Mouse (Mus musculus): ENCODE results near the gene Gm527. TPM values are rescaled to one million over a fixed set of nuclear protein-coding genes. Genes with fewer than 3 reads are reported as not detected.

Gene Gm527
- polyA plus RNA-seq, 1 experiment from 2014 or later: 5.0 TPM

DNA sequence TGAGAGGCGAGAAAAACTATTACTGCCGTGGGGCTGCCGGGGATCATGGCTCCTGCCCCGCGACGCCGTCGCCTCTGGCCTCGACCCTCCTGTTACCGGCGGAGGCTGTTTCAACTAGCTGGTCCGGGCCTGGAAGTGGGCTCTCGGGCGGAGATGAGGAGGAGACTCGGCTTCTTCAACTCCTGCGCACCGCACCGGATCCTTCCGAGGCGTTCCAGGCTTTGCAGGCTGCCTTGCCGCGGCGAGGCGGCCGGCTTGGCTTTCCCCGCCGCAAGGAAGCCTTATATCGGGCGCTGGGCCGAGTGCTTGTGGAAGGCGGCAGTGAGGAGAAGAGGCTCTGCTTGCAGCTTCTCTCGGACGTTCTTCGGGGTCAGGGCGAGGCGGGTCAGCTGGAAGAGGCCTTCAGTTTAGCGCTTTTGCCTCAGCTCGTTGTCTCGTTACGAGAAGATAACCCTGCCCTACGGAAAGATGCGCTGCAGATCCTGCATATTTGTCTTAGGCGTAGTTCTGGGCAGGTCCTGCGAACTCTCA, 48.5 kb downstream of the Gm527 start:
- peak overlapping the region; percentile 95 for H3K4me2 ChIP-seq
- peak; percentile 48 for ATAC-seq (ENCODE audit: low FRiP score)
- H3K9me3 ChIP-seq (replicated peaks): no peaks in the 10 kb centered on the region
- H3K27me3 ChIP-seq (replicated peaks): no peaks in the 10 kb centered on the region
- H3K36me3 ChIP-seq: no peaks in the 10 kb centered on the region
- H3K4me3 ChIP-seq (replicated peaks): peak overlapping the region; percentile 70
- peak overlapping the region; percentile 91 for H3K27ac ChIP-seq (replicated peaks)
- under 1% methylated on average over 44 of the region's 44 CpGs for WGBS
- H3K4me1 ChIP-seq: peaks cover 52% of the 10 kb centered on the region
- peak overlapping the region; percentile 69 for H3K9ac ChIP-seq (replicated peaks)

DNA sequence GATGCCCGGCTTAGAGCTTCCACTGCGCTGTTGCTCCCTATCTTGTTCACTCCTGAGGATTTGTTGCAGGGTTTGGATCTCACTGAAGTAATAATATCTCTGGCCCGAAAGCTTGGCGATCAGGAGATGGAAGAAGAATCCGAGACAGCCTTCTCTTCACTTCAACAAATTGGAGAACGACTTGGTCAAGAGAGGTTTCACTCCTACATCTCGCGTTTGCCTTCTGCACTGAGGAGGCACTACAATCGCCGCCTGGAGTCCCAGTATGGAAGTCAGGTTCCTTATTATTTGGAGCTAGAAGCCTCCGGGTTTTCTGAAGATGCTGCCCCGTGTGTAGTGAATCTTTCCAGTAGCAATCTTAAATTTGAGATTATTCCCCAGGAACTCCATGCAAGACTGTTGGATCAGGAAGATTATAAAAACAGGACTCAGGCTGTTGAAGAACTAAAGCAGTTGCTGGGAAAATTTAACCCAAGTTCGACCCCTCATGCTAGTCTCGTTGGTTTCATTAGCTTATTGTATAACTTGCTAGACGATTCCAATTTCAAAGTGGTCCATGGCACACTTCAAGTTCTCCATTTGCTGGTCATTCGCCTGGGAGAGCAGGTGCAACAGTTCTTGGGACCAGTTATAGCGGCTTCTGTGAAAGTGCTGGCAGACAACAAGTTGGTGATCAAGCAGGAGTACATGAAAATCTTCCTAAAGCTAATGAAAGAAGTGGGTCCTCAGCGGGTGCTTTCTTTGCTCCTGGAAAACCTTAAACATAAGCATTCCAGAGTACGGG, 49.1 kb downstream of the Gm527 start:
- H3K9me3 ChIP-seq (replicated peaks): no peaks in the 10 kb centered on the region
- peak overlapping the region; percentile 95 for H3K4me2 ChIP-seq
- H3K4me3 ChIP-seq (replicated peaks): peak overlapping the region; percentile 70
- H3K27me3 ChIP-seq (replicated peaks): no peaks in the 10 kb centered on the region
- H3K9ac ChIP-seq (replicated peaks): peak overlapping the region; percentile 69
- 4% methylated on average over 19 of the region's 19 CpGs for WGBS
- H3K36me3 ChIP-seq: no peaks in the 10 kb centered on the region
- H3K4me1 ChIP-seq: peaks cover 57% of the 10 kb centered on the region
- no peak for ATAC-seq (ENCODE audit: low FRiP score)
- H3K27ac ChIP-seq (replicated peaks): peak overlapping the region; percentile 91

DNA sequence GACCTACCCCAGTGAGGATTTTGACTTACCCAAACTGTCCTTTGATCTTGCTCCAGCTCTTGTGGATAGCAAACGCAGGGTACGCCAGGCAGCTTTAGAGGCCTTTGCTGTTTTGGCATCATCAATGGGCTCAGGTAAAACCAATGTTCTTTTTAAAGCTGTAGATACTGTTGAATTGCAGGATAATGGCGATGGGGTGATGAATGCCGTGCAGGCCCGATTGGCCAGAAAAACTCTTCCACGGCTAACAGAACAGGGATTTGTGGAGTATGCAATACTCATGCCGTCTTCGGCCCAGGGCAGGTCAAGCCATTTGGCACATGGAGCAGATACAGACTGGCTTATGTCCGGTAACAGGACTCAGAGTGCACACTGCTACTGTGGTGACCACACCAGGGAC, 49.8 kb downstream of the Gm527 start:
- Histone ChIP-seq H3K27ac (replicated peaks) (no peak overlapping the region), H3K36me3 (no peaks in the 10 kb centered on the region), H3K9ac (replicated peaks) (peak overlapping the region; percentile 69), H3K27me3 (replicated peaks) (no peaks in the 10 kb centered on the region), H3K4me1 (peaks cover 62% of the 10 kb centered on the region), H3K4me2 (peak overlapping the region; percentile 95), H3K4me3 (replicated peaks) (peak overlapping the region; percentile 70), H3K9me3 (replicated peaks) (no peaks in the 10 kb centered on the region)
- 1% methylated on average over 9 of the region's 9 CpGs for WGBS
- no peak for ATAC-seq (ENCODE audit: low FRiP score)

DNA sequence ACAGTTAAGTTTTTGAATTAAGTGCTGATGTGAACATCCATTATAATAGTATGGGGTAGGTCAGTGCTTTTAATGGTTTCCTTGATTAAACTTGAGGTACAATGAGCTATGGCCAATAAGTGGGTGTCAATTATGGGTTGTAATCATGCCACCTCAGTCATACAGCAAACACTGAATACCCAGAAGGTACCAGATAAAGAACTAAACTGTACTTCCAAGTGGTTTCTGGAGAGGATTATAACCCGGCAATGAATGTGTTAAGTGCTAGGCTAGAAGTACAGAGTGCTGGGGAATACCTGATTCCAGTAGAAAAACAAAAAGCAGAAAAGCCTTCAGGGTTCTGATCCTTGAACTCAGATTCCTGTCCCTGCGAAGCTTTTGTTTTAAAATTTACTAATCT, 50.4 kb downstream of the Gm527 start:
- H3K4me3 ChIP-seq (replicated peaks): peak overlapping the region; percentile 70
- no peaks in the 10 kb centered on the region for H3K9me3 ChIP-seq (replicated peaks)
- H3K36me3 ChIP-seq: no peaks in the 10 kb centered on the region
- peak overlapping the region; percentile 69 for H3K9ac ChIP-seq (replicated peaks)
- H3K27ac ChIP-seq (replicated peaks): no peak overlapping the region
- peaks cover 62% of the 10 kb centered on the region for H3K4me1 ChIP-seq
- H3K27me3 ChIP-seq (replicated peaks): no peaks in the 10 kb centered on the region
- peak overlapping the region; percentile 95 for H3K4me2 ChIP-seq
- no peak for ATAC-seq (ENCODE audit: low FRiP score)
- 3% methylated on average over 2 of the region's 2 CpGs for WGBS

DNA sequence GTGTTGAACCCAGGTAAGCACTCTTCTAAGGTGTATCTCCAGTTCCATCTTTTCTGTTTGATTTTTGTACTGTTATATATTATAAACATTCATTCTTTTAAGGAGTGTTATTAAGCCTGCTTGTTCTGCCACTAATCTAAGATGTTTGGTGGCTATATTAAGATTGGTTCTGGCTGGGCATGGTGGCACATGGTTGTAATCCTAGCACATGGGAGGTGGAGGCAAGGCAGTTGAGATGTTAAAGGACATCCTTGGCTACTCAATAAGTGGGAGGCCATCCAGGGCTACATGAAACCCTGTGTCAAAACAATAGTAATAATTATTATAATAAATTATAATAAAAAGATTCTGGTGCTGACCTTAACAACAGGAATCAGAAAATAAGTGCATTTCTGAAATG, 53.7 kb downstream of the Gm527 start:
- Histone ChIP-seq H3K4me1 (peaks cover 56% of the 10 kb centered on the region), H3K27me3 (replicated peaks) (no peaks in the 10 kb centered on the region), H3K36me3 (no peaks in the 10 kb centered on the region), H3K27ac (replicated peaks) (no peak overlapping the region), H3K4me2 (peak overlapping the region; percentile 60), H3K9me3 (replicated peaks) (no peaks in the 10 kb centered on the region), H3K9ac (replicated peaks) (no peak overlapping the region), H3K4me3 (replicated peaks) (no peak overlapping the region)
- ATAC-seq (ENCODE audit: low FRiP score): no peak

DNA sequence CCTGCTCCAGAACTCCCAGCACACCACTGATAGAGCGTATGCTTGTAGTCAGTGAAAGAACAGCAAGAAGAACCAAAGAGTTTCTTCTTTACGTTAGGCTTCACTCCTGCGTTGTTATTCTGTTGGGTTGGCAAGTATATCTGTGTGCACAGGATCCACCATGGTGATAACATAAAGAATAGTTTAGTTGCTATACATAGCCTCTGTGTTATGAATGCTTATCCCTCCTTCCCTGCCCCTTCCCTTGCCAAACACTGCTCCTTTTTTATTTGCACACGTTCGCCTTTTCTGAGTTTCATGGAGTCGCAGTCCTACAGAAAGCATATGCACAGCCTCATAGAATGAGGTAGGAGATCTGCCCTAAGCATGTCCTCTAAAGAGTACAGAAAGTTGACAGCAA, 54.4 kb downstream of the Gm527 start:
- WGBS: 80% methylated on average over 6 of the region's 6 CpGs
- peak overlapping the region; percentile 60; the same call in 1 of the 2 replicates for H3K4me2 ChIP-seq
- no peaks in the 10 kb centered on the region for H3K9me3 ChIP-seq (replicated peaks)
- ATAC-seq (ENCODE audit: low FRiP score): no peak
- no peak overlapping the region for H3K4me3 ChIP-seq (replicated peaks)
- H3K36me3 ChIP-seq: no peaks in the 10 kb centered on the region
- H3K27ac ChIP-seq (replicated peaks): no peak overlapping the region
- peaks cover 51% of the 10 kb centered on the region for H3K4me1 ChIP-seq
- no peaks in the 10 kb centered on the region for H3K27me3 ChIP-seq (replicated peaks)
- no peak overlapping the region for H3K9ac ChIP-seq (replicated peaks)

Other genes with a start within 250 kb of the Gm527 start
- gene Klhl28, start 47.6 kb downstream of the Gm527 start, polyA plus RNA-seq (2015; fragmentation: Nextera tagmentation; extraction: Ambion mirVana): 22.7 and 23.4 TPM in 2 replicates
- gene Togaram1, start 47.9 kb downstream of the Gm527 start, polyA plus RNA-seq (2015; fragmentation: Nextera tagmentation; extraction: Ambion mirVana): 21.2 and 23.4 TPM in 2 replicates
- 46.4 and 47.1 TPM in 2 replicates for gene Prpf39, start 118.4 kb downstream of the Gm527 start, polyA plus RNA-seq (2015; fragmentation: Nextera tagmentation; extraction: Ambion mirVana)
- gene Fkbp3, start 156.1 kb downstream of the Gm527 start, polyA plus RNA-seq (2015; fragmentation: Nextera tagmentation; extraction: Ambion mirVana): 439 and 458 TPM in 2 replicates
- 8.1 TPM in 2 replicates for gene Fancm, start 157.7 kb downstream of the Gm527 start, polyA plus RNA-seq (2015; fragmentation: Nextera tagmentation; extraction: Ambion mirVana)